Mouse (Mus musculus) CH12.LX (cell line): ENCODE measurements at regions not wholly inside any gene's neighbourhood (a gene's known extent, or its start where the extent isn't known, plus 50 kb on each side); places are given as distances from the start of the nearest gene placed in this dataset.
A peak's percentile ranks its signal among the peaks of the same experiment; 100 is the strongest.

ENCODE experiments used
- DNase-seq: peaks from one replicate; pipeline ENCODE4 v3.0.0-alpha.2; 2013; ENCODE audit errors: extremely low read depth
- H3K27ac ChIP-seq: 2 replicates; pipeline ENCODE4 v1.5.1; 2012; ENCODE audit warnings: low read depth, mild to moderate bottlenecking, control low read depth, moderate library complexity; ENCODE audit not compliant: insufficient read depth
- H3K27me3 ChIP-seq: replicated peaks from 2 replicates; pipeline ENCODE3; 2012; ENCODE audit warnings: inconsistent platforms
- H3K36me3 ChIP-seq, 2 experiments: replicated peaks in 1 of 2; 2 replicates each; pipeline versions ENCODE3 to v1.6.1; 2012; ENCODE audit warnings: inconsistent platforms in 1 of 2, low read length in 1 of 2, mild to moderate bottlenecking in 1 of 2, mixed read lengths in 1 of 2, moderate library complexity in 1 of 2; ENCODE audit not compliant: control insufficient read depth in 1 of 2, insufficient read depth in 1 of 2
- H3K4me1 ChIP-seq, 2 experiments: 2 replicates each; pipeline ENCODE4 v1.6.1; 2012; ENCODE audit warnings: inconsistent platforms in 1 of 2, moderate library complexity in 1 of 2; ENCODE audit not compliant: insufficient read depth in 2 of 2, control insufficient read depth in 1 of 2
- H3K4me2 ChIP-seq: 2 replicates; pipeline ENCODE4 v1.6.1; 2012; ENCODE audit warnings: low read depth, mild to moderate bottlenecking, control low read depth; ENCODE audit not compliant: poor library complexity, insufficient read depth, severe bottlenecking
- H3K4me3 ChIP-seq, 3 experiments: fragments of 150-350 bp in 1 of 3; sonication (generic) in 1 of 3; replicated peaks in 1 of 3; 2 replicates each; pipeline versions ENCODE3 to v1.5.1; 2011 to 2012; ENCODE audit warnings: low read depth in 2 of 3, low read length in 2 of 3, mild to moderate bottlenecking in 2 of 3, moderate library complexity in 2 of 3, control low read depth in 1 of 3, improper control_type of control experiment in 1 of 3, inconsistent platforms in 1 of 3, mixed read lengths in 1 of 3; ENCODE audit not compliant: poor library complexity in 1 of 3
- H3K79me2 ChIP-seq: replicated peaks from 2 replicates; pipeline ENCODE4 v1.6.1; 2012; ENCODE audit warnings: mild to moderate bottlenecking, moderate library complexity; ENCODE audit not compliant: control insufficient read depth, poor library complexity, insufficient read depth, severe bottlenecking; ENCODE audit errors: extremely low read depth
- H3K9ac ChIP-seq: 2 replicates; pipeline ENCODE4 v1.6.1; 2012; ENCODE audit warnings: low read depth, mild to moderate bottlenecking, control low read depth, moderate library complexity; ENCODE audit not compliant: insufficient read depth
- H3K9me3 ChIP-seq: replicated peaks from 2 replicates; pipeline ENCODE3; 2012; ENCODE audit warnings: low read length, inconsistent platforms, mixed read lengths
- BHLHE40 ChIP-seq: IDR thresholded peaks from 2 replicates; pipeline ENCODE4 v1.6.1; 2011; ENCODE audit warnings: mild to moderate bottlenecking, low read depth, low read length, improper control_type of control experiment
- CHD2 ChIP-seq: IDR thresholded peaks from 2 replicates; pipeline ENCODE4 v1.6.1; 2011; ENCODE audit warnings: low read length, improper control_type of control experiment
- CTCF ChIP-seq, 2 experiments: IDR thresholded peaks in 1 of 2; conservative IDR thresholded peaks in 1 of 2; 2 replicates each; pipeline ENCODE4 v1.5.1; 2011 to 2012; ENCODE audit warnings: low read depth in 2 of 2, low read length in 2 of 2, improper control_type of control experiment in 1 of 2, inconsistent platforms in 1 of 2, mild to moderate bottlenecking in 1 of 2, moderate library complexity in 1 of 2
- E2F4 ChIP-seq: IDR thresholded peaks from 2 replicates; pipeline ENCODE4 v1.6.1; 2011; ENCODE audit warnings: low read depth, low read length, improper control_type of control experiment; ENCODE audit not compliant: insufficient replicate concordance
- ELF1 ChIP-seq: IDR thresholded peaks from 2 replicates; pipeline ENCODE4 v1.6.1; 2014; ENCODE audit warnings: low read depth, mild to moderate bottlenecking, inconsistent platforms, low read length, improper control_type of control experiment
- ETS1 ChIP-seq: conservative IDR thresholded peaks from 2 replicates; pipeline ENCODE4 v1.6.1; 2012; ENCODE audit warnings: low read depth, mild to moderate bottlenecking, inconsistent platforms, low read length, improper control_type of control experiment, moderate library complexity
- GABPA ChIP-seq: IDR thresholded peaks from 2 replicates; pipeline ENCODE4 v1.6.1; 2012; ENCODE audit warnings: low read depth, low read length, improper control_type of control experiment, inconsistent platforms; ENCODE audit not compliant: insufficient replicate concordance
- JUND ChIP-seq: conservative IDR thresholded peaks from 2 replicates; pipeline ENCODE4 v1.6.1; 2011; ENCODE audit warnings: low read depth, low read length, improper control_type of control experiment
- MAX ChIP-seq: IDR thresholded peaks from 2 replicates; pipeline ENCODE4 v1.6.1; 2011; ENCODE audit warnings: low read length, improper control_type of control experiment
- MAZ ChIP-seq: IDR thresholded peaks from 2 replicates; pipeline ENCODE4 v1.6.1; 2012; ENCODE audit warnings: low read depth, mild to moderate bottlenecking, inconsistent platforms, low read length, improper control_type of control experiment, moderate library complexity
- MYC ChIP-seq: IDR thresholded peaks from 2 replicates; pipeline ENCODE4 v1.6.1; 2011; ENCODE audit warnings: low read depth, mild to moderate bottlenecking, improper control_type of control experiment, low read length
- NELFE ChIP-seq: IDR thresholded peaks from 2 replicates; pipeline ENCODE4 v1.6.1; 2011; ENCODE audit warnings: low read depth, low read length, improper control_type of control experiment
- NRF1 ChIP-seq: IDR thresholded peaks from 2 replicates; pipeline ENCODE4 v1.6.1; 2014; ENCODE audit warnings: low read depth, mild to moderate bottlenecking, inconsistent platforms, low read length, improper control_type of control experiment, moderate library complexity
- PAX5 ChIP-seq: IDR thresholded peaks from 2 replicates; pipeline ENCODE4 v1.6.1; 2012; ENCODE audit warnings: low read length, inconsistent platforms, mixed read lengths
- SIN3A ChIP-seq: IDR thresholded peaks from 2 replicates; pipeline ENCODE4 v1.6.1; 2012; ENCODE audit warnings: low read length, improper control_type of control experiment, inconsistent platforms
- TBP ChIP-seq: conservative IDR thresholded peaks from 2 replicates; pipeline ENCODE4 v1.6.1; 2011; ENCODE audit warnings: low read depth, low read length, improper control_type of control experiment
- TCF12 ChIP-seq: IDR thresholded peaks from 2 replicates; pipeline ENCODE4 v1.6.1; 2014; ENCODE audit warnings: low read depth, mild to moderate bottlenecking, inconsistent platforms, low read length, improper control_type of control experiment
- UBTF ChIP-seq: IDR thresholded peaks from 2 replicates; pipeline ENCODE4 v1.6.1; 2012; ENCODE audit warnings: low read depth, mild to moderate bottlenecking, inconsistent platforms, low read length, improper control_type of control experiment, moderate library complexity
- ZC3H11A ChIP-seq: IDR thresholded peaks from 2 replicates; pipeline ENCODE4 v1.6.1; 2012; ENCODE audit warnings: low read depth, mild to moderate bottlenecking, inconsistent platforms, low read length, improper control_type of control experiment
- ZMIZ1 ChIP-seq: IDR thresholded peaks from 2 replicates; pipeline ENCODE4 v1.6.1; 2012; ENCODE audit warnings: low read depth, mild to moderate bottlenecking, inconsistent platforms, low read length, improper control_type of control experiment
- dilution Hi-C: fragments of 300-500 bp; cut with MboI; formaldehyde crosslinking; loops from 2 replicates; pipeline ENCODE4 v1.14.3; 2020; ENCODE audit warnings: low sequenced_read_pairs; ENCODE audit not compliant: extremely low pct_unique_long_range_greater_than_20kb, extremely low pct_ligation_motif_present
- in situ Hi-C: fragments of 300-500 bp; cut with MboI; formaldehyde crosslinking; loops from 3 replicates; pipeline ENCODE4 v1.14.3; 2019; ENCODE audit warnings: low sequenced_read_pairs, low pct_ligation_motif_present, low pct_unique_long_range_greater_than_20kb, mixed read lengths

DNA sequence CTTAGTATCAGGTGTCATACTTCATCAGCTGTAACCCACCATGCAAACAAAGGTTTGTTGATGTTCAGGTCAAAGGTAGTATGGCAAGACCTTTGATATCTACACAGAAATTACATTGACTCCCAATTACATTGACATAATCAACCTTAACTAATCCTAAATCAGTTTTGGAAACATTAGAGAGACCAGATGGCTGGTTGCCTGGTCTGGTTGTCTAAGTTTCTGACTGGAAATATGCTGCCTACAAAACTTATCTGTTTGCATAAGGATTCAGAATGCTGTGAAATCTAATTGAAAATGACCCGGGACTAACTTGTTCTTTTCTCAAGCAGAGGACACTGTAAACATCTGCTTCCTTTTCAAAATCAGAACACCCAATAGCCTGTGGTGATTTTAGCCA, 111.9 kb upstream of the Gm6657 start:
- Histone ChIP-seq H3K9ac (no peak overlapping the region), H3K9me3 (peaks cover 2% of the 10 kb centered on the region), H3K36me3 (no peaks in the 10 kb centered on the region), H3K27ac (no peak overlapping the region), H3K4me1 (no peaks in the 10 kb centered on the region), H3K4me3 (no peak overlapping the region), H3K27me3 (no peaks in the 10 kb centered on the region), H3K79me2 (no peaks in the 10 kb centered on the region), H3K4me2 (no peak overlapping the region)
- TF ChIP-seq MAZ, result no peak
- no peak for TF ChIP-seq PAX5
- TF ChIP-seq BHLHE40, result no peak
- no peak for TF ChIP-seq E2F4
- TF ChIP-seq CTCF (conservative IDR thresholded peaks at IDR 0.05 in 1 of 2, IDR thresholded peaks at IDR 0.05 in 1 of 2; ENCODE audit: low read depth in 2 of 2, low read length in 2 of 2), result no peak
- no peak for TF ChIP-seq CHD2
- no peak for TF ChIP-seq TBP
- DNase-seq, result no peak
- dilution Hi-C loops (no loop called here), in situ Hi-C loops (no loop called here)

DNA sequence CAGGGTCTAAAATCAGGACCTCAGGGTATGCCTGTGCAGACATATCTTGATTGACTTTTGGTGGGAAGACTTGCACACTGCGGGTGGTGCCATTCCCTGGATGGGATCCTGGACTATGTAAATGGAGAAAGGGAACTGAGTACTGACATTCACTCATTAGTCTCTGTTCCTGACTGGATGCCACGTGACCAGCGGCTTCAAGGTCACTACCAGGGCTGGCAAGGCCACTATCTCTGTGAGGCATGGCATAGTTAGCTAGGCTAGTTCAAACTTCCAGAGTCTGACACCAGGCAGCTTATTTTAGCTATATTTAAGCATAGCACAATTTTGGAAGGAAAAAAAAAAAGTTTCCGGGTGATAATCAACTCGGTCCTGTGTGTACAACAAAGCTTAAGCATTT, 108.0 kb upstream of the Gm6657 start:
- no peak for TF ChIP-seq E2F4
- no peak for TF ChIP-seq MYC
- no peak for TF ChIP-seq ELF1
- no peak for TF ChIP-seq TBP
- no peak for TF ChIP-seq TCF12
- TF ChIP-seq GABPA, result no peak
- Histone ChIP-seq H3K4me3 (no peak overlapping the region), H3K27me3 (no peaks in the 10 kb centered on the region), H3K27ac (no peak overlapping the region), H3K4me2 (no peak overlapping the region), H3K9me3 (peaks cover 2% of the 10 kb centered on the region), H3K36me3 (no peaks in the 10 kb centered on the region), H3K79me2 (no peaks in the 10 kb centered on the region), H3K4me1 (peaks cover 0 to 5% of the 10 kb centered on the region in 2 experiments; a peak in 1 of 4 replicates), H3K9ac (no peak overlapping the region)
- dilution Hi-C loops, result no loop called here
- in situ Hi-C loops, result no loop called here
- DNase-seq, result no peak

DNA sequence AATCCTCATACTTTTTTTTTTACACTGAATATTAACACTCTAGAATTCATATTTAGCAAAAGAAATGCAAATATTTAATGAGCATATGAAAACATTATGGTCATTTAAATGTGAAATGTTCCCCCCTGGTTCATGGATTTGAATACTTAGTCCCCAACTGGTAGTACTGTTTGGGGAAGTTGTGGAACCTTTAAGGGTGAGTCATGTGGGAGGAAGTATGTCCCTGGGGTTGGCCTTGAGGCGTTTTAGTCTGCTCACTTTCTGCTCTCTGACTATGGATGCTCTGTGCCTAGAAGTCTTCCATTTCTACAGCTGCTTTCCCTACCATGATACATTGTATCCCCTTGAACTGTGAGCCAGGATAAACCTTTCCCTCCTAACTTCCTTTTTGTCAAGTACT, 106.1 kb upstream of the Gm6657 start:
- no peak overlapping the region for H3K4me2 ChIP-seq
- no peak overlapping the region for H3K4me3 ChIP-seq
- in situ Hi-C loops, result no loop called here
- DNase-seq, result peak; percentile 41
- no peaks in the 10 kb centered on the region for H3K79me2 ChIP-seq
- H3K27ac ChIP-seq, result no peak overlapping the region
- H3K36me3 ChIP-seq, result no peaks in the 10 kb centered on the region
- H3K4me1 ChIP-seq, result peaks cover 0 to 5% of the 10 kb centered on the region in 2 experiments; a peak in 1 of 4 replicates
- dilution Hi-C loops, result no loop called here
- no peaks in the 10 kb centered on the region for H3K9me3 ChIP-seq
- H3K9ac ChIP-seq, result no peak overlapping the region
- no peaks in the 10 kb centered on the region for H3K27me3 ChIP-seq
- TF ChIP-seq ZMIZ1 (no peak), ZC3H11A (no peak), MAX (no peak), UBTF (no peak), PAX5 (no peak), MAZ (no peak), SIN3A (no peak), CTCF (conservative IDR thresholded peaks at IDR 0.05 in 1 of 2, IDR thresholded peaks at IDR 0.05 in 1 of 2; ENCODE audit: low read depth in 2 of 2, low read length in 2 of 2) (no peak), ELF1 (no peak), JUND (no peak), ETS1 (no peak), NRF1 (no peak), NELFE (no peak)
